Mouse (Mus musculus): ENCODE measurements around the gene Aff1.

The Aff1 gene

GRCm38 (mm10) chr5:103772252-103772651, 80.1 kb downstream of the Aff1 start:
- no peak for DNase-seq (ENCODE audit: low spot score)

- DNase-seq (ENCODE audit: low spot score) = no peak
Observed at GRCm38 (mm10) chr5:103773100-103773552, 81.0 kb downstream of the Aff1 start.

GRCm38 (mm10) chr5:103774703-103775333, 82.6 kb downstream of the Aff1 start:
- DNase-seq (ENCODE audit: low spot score) = no peak

- no peak for DNase-seq (ENCODE audit: low spot score)
Observed at GRCm38 (mm10) chr5:103775429-103775828, 83.3 kb downstream of the Aff1 start.

- no peak for DNase-seq (ENCODE audit: low spot score)
Observed at GRCm38 (mm10) chr5:103776842-103777241, 84.7 kb downstream of the Aff1 start.

- no peak for DNase-seq (ENCODE audit: low spot score)
Observed at GRCm38 (mm10) chr5:103777446-103777845, 85.3 kb downstream of the Aff1 start.

GRCm38 (mm10) chr5:103778314-103779117, 86.3 kb downstream of the Aff1 start:
- no peak for DNase-seq (ENCODE audit: low spot score)

- DNase-seq (ENCODE audit: low spot score) = no peak
Observed at GRCm38 (mm10) chr5:103779836-103780235, 87.7 kb downstream of the Aff1 start.

- no peak for DNase-seq (ENCODE audit: low spot score)
Observed at GRCm38 (mm10) chr5:103780266-103780665, 88.1 kb downstream of the Aff1 start.

GRCm38 (mm10) chr5:103780836-103781235, 88.7 kb downstream of the Aff1 start:
- DNase-seq (ENCODE audit: low spot score) = no peak

GRCm38 (mm10) chr5:103783086-103783668, 91.0 kb downstream of the Aff1 start:
- DNase-seq (ENCODE audit: low spot score) = no peak

GRCm38 (mm10) chr5:103786096-103786495, 93.9 kb downstream of the Aff1 start:
- no peak for DNase-seq (ENCODE audit: low spot score)

GRCm38 (mm10) chr5:103788476-103788875, 96.3 kb downstream of the Aff1 start:
- DNase-seq (ENCODE audit: low spot score) = no peak

GRCm38 (mm10) chr5:103788976-103789375, 96.8 kb downstream of the Aff1 start:
- no peak for DNase-seq (ENCODE audit: low spot score)

GRCm38 (mm10) chr5:103789619-103790116, 97.5 kb downstream of the Aff1 start:
- DNase-seq (ENCODE audit: low spot score) = no peak

- DNase-seq (ENCODE audit: low spot score) = no peak
Observed at GRCm38 (mm10) chr5:103791741-103792140, 99.6 kb downstream of the Aff1 start.

- DNase-seq (ENCODE audit: low spot score) = no peak
Observed at GRCm38 (mm10) chr5:103795121-103795520, 102.9 kb downstream of the Aff1 start.

GRCm38 (mm10) chr5:103796035-103796434, 103.9 kb downstream of the Aff1 start:
- no peak for DNase-seq (ENCODE audit: low spot score)

GRCm38 (mm10) chr5:103797774-103798173, 105.6 kb downstream of the Aff1 start:
- no peak for DNase-seq (ENCODE audit: low spot score)

GRCm38 (mm10) chr5:103799438-103799837, 107.3 kb downstream of the Aff1 start:
- no peak for DNase-seq (ENCODE audit: low spot score)

- DNase-seq (ENCODE audit: low spot score) = no peak
Observed at GRCm38 (mm10) chr5:103800009-103800408, 107.8 kb downstream of the Aff1 start.

- DNase-seq (ENCODE audit: low spot score) = no peak
Observed at GRCm38 (mm10) chr5:103803386-103803785, 111.2 kb downstream of the Aff1 start.

Measured in yolk sac, embryonic 10.5 days (tissue).